Mouse (Mus musculus) ovary, postnatal 14 days (tissue): ENCODE measurements around the gene Gm10382.
"Not testable (repeated sequence)": the region's sequence is repeated elsewhere in the genome, so short reads cannot be mapped to it uniquely, and the experiment has no call there.

Experiments used
- DNase-seq: peaks from one replicate; pipeline ENCODE4 v3.0.0; 2022; ENCODE audit warnings: low spot score

Gm10382 gene

GRCm38 (mm10) chr5:125418636-125419035, 29.5 kb downstream of the Gm10382 start:
- DNase-seq, result no peak

GRCm38 (mm10) chr5:125419124-125419523, 30.0 kb downstream of the Gm10382 start:
- DNase-seq, result no peak

- DNase-seq, result no peak
Observed at GRCm38 (mm10) chr5:125425698-125426276, 36.7 kb downstream of the Gm10382 start.

- no peak for DNase-seq
Observed at GRCm38 (mm10) chr5:125426343-125426742, 37.2 kb downstream of the Gm10382 start.

- not testable (repeated sequence) for DNase-seq
Observed at GRCm38 (mm10) chr5:125432324-125432723, 43.2 kb downstream of the Gm10382 start.

- DNase-seq, result peak; percentile 88
Observed at GRCm38 (mm10) chr5:125433793-125434337, 44.7 kb downstream of the Gm10382 start, which contains the start of gene Dhx37. Gene Dhx37, minus strand, starts transcription at chr5:125434121.

GRCm38 (mm10) chr5:125434347-125434746, 45.2 kb downstream of the Gm10382 start:
- DNase-seq, result not testable (repeated sequence)
